Mouse (Mus musculus): ENCODE measurements around the gene Pacrg. TPM values are rescaled to one million over a fixed set of nuclear protein-coding genes. Genes with fewer than 3 reads are reported as not detected.

Gene Pacrg
- polyA plus RNA-seq, 1 experiment from 2014 or later: 9.3 TPM

DNA sequence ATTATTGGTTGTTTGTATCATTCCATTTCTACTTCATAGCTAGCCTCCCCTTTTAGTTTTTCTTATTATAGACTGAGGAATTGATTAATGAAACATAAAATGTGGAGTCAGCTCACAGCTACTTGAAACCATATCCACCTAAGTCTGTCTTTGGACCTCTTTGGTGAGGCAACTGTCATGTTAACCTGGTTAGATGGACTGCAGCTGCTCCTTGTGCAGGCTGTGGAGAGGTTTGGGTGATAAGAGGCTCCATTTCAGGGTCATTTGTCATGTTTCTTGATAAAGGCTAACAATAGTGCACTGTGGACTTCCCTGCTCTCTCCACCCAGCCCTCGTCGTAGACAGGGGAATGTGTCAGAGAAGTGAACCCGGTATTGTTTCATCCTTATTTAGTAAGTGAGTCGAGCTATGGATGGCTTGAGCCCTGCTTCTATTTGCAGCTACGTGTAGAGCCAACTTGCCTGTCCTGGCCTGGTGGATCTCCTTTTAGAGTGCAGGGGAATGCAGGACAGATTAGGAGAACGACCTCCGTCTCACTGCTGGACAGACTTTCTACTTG, 366.2 kb downstream of the Pacrg start:
- no peak overlapping the region for H3K4me3 ChIP-seq
- no peak overlapping the region for H3K9ac ChIP-seq
- no peak for ATAC-seq (ENCODE audit: low FRiP score)
- WGBS: 59% methylated on average over 7 of the region's 7 CpGs
- no peaks in the 10 kb centered on the region for H3K27me3 ChIP-seq
- H3K27ac ChIP-seq: no peak overlapping the region
- H3K4me2 ChIP-seq (replicated peaks): no peak overlapping the region
- H3K36me3 ChIP-seq: no peaks in the 10 kb centered on the region
- peaks cover 25% of the 10 kb centered on the region for H3K4me1 ChIP-seq
- H3K9me3 ChIP-seq (replicated peaks): no peaks in the 10 kb centered on the region

DNA sequence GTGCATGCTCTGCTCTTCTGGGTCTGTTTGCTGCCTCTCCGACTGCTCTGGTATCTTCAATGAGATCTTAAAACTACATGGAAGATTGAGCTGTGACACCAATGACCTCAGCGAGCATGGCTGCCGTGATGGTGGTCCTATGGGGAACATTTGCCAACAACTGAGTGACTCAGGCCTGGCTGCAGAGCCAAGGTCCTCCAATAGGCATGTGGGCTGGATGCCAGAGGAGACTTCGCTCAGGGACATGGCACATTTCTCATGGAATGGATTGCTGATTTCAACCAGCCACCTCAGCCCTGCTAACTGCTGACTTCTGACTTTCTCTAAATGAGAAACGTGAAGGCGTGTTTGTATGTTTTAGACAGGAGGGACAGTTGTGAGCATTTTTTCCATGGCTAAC, 366.9 kb downstream of the Pacrg start:
- H3K4me2 ChIP-seq (replicated peaks): no peak overlapping the region
- peaks cover 18% of the 10 kb centered on the region for H3K4me1 ChIP-seq
- no peak overlapping the region for H3K9ac ChIP-seq
- no peak overlapping the region for H3K27ac ChIP-seq
- 84% methylated on average over 6 of the region's 6 CpGs for WGBS
- no peaks in the 10 kb centered on the region for H3K9me3 ChIP-seq (replicated peaks)
- no peak overlapping the region for H3K4me3 ChIP-seq
- no peak for ATAC-seq (ENCODE audit: low FRiP score)
- H3K27me3 ChIP-seq: no peaks in the 10 kb centered on the region
- H3K36me3 ChIP-seq: no peaks in the 10 kb centered on the region

DNA sequence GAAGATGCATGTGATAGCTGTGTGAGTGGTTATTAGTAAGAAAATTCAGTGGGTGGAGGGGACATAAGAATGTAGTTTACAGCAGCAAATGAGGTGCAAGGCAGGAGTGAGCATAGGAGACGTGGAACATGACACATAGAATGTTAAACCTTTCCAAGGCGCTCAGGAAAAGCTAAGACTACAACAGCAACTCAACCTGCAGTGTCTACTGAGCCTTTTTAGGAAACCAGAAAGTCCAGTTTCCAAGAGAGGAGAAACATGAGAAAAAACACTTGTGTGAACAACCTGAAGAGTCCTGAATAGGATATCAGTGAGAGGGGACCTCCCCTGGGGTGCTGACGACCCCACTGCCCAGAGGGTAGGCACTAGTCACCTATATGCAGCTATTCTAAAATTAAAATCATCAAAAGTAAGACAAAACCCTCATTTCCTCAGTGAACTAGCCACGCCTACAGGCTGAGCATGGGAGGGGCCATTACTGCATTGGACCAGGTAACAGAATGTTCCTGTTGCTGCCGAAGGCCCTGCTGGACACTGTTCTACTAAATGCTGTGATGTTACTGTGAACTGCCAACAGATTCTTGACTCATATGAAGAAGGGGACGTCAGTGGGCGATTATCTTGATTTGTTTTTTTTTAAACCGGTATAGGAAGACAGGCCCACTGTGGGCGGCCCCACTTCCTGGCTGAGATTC, 370.1 kb downstream of the Pacrg start:
- Histone ChIP-seq H3K4me3 (no peak overlapping the region), H3K36me3 (no peaks in the 10 kb centered on the region), H3K9me3 (replicated peaks) (no peaks in the 10 kb centered on the region), H3K27ac (no peak overlapping the region), H3K9ac (no peak overlapping the region), H3K4me1 (no peaks in the 10 kb centered on the region), H3K4me2 (replicated peaks) (no peak overlapping the region), H3K27me3 (no peaks in the 10 kb centered on the region)
- ATAC-seq (ENCODE audit: low FRiP score): no peak
- whole genome bisulfite sequencing: 87% methylated on average over 9 of the region's 9 CpGs

DNA sequence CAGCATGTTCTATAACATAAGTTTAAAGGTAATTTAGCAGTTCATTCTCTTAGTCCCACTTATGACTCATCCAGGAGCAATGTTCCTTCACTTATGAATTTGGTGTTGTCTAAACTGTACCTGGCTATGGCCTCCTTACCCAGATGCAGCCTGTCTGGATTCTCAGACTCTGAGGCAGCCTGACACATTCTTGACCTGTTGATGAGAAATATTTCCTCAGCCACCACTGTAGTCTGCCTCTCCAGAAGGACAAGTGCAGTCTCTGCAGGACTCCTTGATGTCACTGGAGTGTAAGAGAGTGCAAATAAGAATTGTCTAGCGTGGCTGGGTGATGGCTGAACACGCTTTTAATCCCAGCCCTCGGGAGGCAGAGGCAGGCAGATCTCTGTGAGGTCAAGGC, 373.0 kb downstream of the Pacrg start:
- ATAC-seq (ENCODE audit: low FRiP score): no peak
- Histone ChIP-seq H3K27me3 (no peaks in the 10 kb centered on the region), H3K36me3 (no peaks in the 10 kb centered on the region), H3K9ac (no peak overlapping the region), H3K4me3 (no peak overlapping the region), H3K4me2 (replicated peaks) (no peak overlapping the region), H3K9me3 (replicated peaks) (no peaks in the 10 kb centered on the region), H3K4me1 (no peaks in the 10 kb centered on the region), H3K27ac (no peak overlapping the region)
- 90% methylated on average over 3 of the region's 3 CpGs for WGBS

DNA sequence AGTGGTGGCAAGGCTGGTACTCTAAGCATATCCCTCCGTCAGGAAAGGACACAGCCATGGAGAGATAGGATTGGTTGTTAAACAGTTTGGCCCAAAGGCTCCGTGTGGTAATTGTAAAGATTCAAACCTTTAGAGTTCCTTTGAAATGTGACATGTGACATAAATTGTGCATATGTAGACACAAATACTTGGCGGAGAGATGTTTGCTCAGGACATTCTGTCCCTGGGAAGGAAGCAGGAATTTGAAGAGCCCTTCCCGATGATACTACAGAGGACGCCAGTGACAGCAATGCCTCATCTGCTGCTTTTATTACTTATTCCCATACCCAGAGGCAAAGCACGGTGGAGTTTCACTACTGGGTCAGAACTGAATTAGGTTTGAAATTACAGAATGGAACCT, 374.6 kb downstream of the Pacrg start:
- ATAC-seq (ENCODE audit: low FRiP score): no peak
- WGBS: 83% methylated on average over 6 of the region's 6 CpGs

DNA sequence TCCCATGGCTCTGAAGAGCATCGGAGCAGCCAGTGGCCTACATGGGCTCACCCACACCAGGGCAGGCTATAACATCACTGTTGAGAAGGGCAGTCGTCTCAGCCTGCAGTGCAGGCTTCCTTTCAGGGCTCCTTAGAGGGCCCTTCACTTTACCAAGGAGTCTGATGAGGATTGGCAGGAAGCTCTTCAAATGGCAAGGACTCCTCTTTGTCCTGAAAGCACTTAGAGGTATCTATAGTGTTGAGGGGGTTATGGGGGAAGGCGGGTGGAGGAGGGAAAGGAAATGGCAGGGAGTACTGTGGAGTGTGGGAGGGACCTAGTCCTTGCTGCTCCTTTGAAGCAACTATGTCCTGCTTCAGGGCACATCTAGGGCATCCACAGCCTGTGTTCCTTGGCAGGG, 375.4 kb downstream of the Pacrg start:
- Histone ChIP-seq H3K4me2 (replicated peaks) (no peak overlapping the region), H3K9ac (no peak overlapping the region), H3K27me3 (no peaks in the 10 kb centered on the region), H3K36me3 (no peaks in the 10 kb centered on the region), H3K27ac (no peak overlapping the region), H3K4me3 (no peak overlapping the region), H3K4me1 (no peaks in the 10 kb centered on the region), H3K9me3 (replicated peaks) (no peaks in the 10 kb centered on the region)
- ATAC-seq (ENCODE audit: low FRiP score): no peak
- WGBS: 80% methylated on average over 3 of the region's 3 CpGs

More for the DNA sequence above, 374.6 kb downstream of the Pacrg start:
- H3K36me3 ChIP-seq: no peaks in the 10 kb centered on the region
- H3K9ac ChIP-seq: no peak overlapping the region
- H3K27me3 ChIP-seq: no peaks in the 10 kb centered on the region
- no peak overlapping the region for H3K4me2 ChIP-seq (replicated peaks)
- no peak overlapping the region for H3K27ac ChIP-seq
- H3K4me1 ChIP-seq: no peaks in the 10 kb centered on the region
- H3K4me3 ChIP-seq: no peak overlapping the region
- H3K9me3 ChIP-seq (replicated peaks): no peaks in the 10 kb centered on the region

DNA sequence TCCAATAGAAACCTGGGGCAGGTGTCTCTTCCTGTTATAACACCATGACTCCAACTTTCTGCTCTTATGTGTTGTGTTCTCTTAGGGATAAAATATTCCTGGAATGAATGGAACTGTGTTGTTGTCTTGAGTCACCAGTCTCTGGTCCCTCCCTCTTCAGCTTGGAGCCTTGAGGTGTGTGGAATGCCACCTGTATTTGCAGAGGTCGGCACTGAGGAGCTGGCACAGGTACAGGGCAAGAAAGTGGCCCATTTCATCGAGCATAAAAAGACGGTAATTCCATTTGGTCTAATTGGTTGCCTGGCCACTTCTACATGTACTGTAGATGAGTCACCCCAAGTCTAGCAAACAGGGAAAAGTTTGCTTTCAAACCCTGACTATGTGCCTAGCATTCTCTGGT, 376.5 kb downstream of the Pacrg start:
- Histone ChIP-seq H3K4me1 (no peaks in the 10 kb centered on the region), H3K36me3 (no peaks in the 10 kb centered on the region), H3K4me2 (replicated peaks) (no peak overlapping the region), H3K27ac (no peak overlapping the region), H3K9me3 (replicated peaks) (no peaks in the 10 kb centered on the region), H3K27me3 (no peaks in the 10 kb centered on the region), H3K4me3 (no peak overlapping the region), H3K9ac (no peak overlapping the region)
- 86% methylated on average over 3 of the region's 3 CpGs for WGBS
- ATAC-seq (ENCODE audit: low FRiP score): no peak

DNA sequence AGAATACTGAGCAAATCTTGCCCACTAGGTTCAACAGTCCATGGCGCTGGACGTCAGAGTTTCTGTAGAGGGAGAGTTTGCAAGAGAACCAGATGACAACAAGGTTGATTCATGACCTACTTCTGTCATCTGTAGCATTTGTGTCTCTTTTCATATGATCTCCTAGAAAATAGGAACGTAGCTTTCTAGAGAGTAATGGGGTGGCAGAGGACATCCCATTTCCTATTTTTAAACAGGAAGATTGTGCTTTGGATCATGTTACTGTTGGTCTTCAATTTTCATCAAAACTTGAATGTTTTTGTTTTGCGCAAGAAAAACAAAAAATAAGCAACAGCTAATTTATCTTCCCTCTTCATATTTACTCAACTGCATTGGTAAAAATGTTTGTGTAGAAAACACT, 379.2 kb downstream of the Pacrg start:
- Histone ChIP-seq H3K36me3 (no peaks in the 10 kb centered on the region), H3K9me3 (replicated peaks) (no peaks in the 10 kb centered on the region), H3K27ac (no peak overlapping the region), H3K4me3 (no peak overlapping the region), H3K9ac (no peak overlapping the region), H3K4me2 (replicated peaks) (no peak overlapping the region), H3K4me1 (no peaks in the 10 kb centered on the region), H3K27me3 (no peaks in the 10 kb centered on the region)
- no peak for ATAC-seq (ENCODE audit: low FRiP score)
- 93% methylated on average over 4 of the region's 4 CpGs for WGBS

DNA sequence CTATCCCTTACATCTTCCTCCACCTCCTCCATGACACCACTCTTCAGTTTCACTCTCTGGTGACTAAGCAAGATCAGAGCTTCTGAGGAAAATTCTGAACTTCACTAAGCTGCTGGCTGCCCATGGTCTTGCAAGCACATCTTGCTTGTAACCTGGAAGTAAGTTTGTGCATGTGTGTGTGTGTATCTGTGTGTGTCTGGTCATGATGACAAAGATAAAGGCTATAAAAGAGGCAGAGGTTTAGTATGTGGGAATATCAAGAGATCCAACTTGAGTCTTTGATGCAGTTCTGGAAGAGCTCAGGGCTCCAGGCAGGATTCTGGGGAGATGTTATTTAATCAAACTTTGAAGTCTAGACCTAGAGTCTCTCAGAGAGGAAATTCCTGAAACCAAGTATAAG, 381.4 kb downstream of the Pacrg start:
- no peak overlapping the region for H3K4me2 ChIP-seq (replicated peaks)

DNA sequence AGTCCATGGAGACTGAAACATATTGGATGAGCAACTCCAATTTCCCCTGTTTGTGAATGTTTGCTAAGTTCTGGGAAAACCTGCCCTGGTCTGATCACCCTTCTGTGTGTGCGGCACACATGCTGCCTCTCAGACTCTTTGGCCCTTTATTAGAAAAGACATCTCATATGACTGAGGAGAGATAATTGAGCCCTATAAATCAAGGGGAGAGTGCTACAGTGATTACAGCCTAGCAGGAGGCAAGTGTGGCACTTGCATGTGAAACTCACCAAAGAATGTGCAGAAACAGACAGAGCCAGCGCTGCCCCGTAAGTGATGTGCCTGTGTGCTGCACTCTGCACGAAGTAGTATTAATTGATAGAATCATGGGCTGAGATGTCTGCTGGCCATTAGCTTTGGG, 383.7 kb downstream of the Pacrg start:
- Histone ChIP-seq H3K4me1 (peaks cover 10% of the 10 kb centered on the region), H3K9me3 (replicated peaks) (no peaks in the 10 kb centered on the region), H3K27ac (no peak overlapping the region), H3K4me2 (replicated peaks) (no peak overlapping the region), H3K9ac (no peak overlapping the region), H3K27me3 (no peaks in the 10 kb centered on the region), H3K4me3 (no peak overlapping the region), H3K36me3 (no peaks in the 10 kb centered on the region)
- WGBS: 72% methylated on average over 4 of the region's 4 CpGs
- no peak for ATAC-seq (ENCODE audit: low FRiP score)

More for the DNA sequence above, 381.4 kb downstream of the Pacrg start:
- Histone ChIP-seq H3K9ac (no peak overlapping the region), H3K36me3 (no peaks in the 10 kb centered on the region), H3K4me3 (no peak overlapping the region), H3K4me1 (no peaks in the 10 kb centered on the region), H3K27me3 (no peaks in the 10 kb centered on the region), H3K27ac (no peak overlapping the region), H3K9me3 (replicated peaks) (no peaks in the 10 kb centered on the region)
- no peak for ATAC-seq (ENCODE audit: low FRiP score)

DNA sequence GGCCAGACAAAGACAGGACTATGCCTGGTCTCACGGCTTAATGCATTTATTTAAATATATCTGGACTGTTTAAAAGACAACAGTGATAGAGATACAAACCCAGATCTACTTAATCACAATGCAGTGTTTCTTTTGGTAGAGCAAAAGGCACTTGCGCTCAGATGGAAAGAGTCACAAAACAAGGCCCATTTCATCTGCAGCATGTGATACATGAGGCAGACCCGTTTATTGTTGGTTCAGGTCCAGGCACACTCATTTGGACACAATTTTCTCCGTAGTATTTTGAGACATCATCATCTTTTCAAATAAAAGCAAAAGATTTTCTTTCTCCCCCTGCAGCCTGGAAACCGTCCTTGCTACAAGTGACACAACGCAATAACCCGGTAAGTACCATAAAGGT, 384.1 kb downstream of the Pacrg start:
- WGBS: 85% methylated on average over 7 of the region's 7 CpGs
- no peak for ATAC-seq (ENCODE audit: low FRiP score)

DNA sequence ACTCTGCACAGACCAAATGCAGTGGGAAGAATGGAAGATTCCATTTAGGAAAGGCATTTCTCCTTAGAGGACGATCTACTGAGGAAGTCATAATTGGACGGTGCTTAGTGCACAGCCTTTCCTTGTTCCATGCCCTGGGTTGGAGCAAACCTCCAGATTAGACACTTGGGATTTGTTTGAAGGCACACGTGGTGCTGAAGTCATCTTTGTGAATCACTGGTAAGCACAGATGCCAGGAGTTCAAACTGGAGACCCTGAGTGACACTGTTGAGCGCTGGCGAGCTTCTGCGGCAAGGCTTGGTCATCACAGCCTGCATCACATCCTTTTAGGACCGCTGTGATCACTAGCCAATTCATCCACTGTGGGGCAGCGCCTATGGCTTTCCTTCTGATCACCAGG, 385.7 kb downstream of the Pacrg start:
- Histone ChIP-seq H3K36me3 (no peaks in the 10 kb centered on the region), H3K4me1 (peaks cover 29% of the 10 kb centered on the region), H3K9me3 (replicated peaks) (no peaks in the 10 kb centered on the region), H3K9ac (no peak overlapping the region), H3K4me3 (no peak overlapping the region), H3K4me2 (replicated peaks) (no peak overlapping the region), H3K27me3 (no peaks in the 10 kb centered on the region), H3K27ac (no peak overlapping the region)
- ATAC-seq (ENCODE audit: low FRiP score): no peak
- 90% methylated on average over 8 of the region's 8 CpGs for WGBS

More for the DNA sequence above, 384.1 kb downstream of the Pacrg start:
- H3K4me2 ChIP-seq (replicated peaks): no peak overlapping the region
- no peaks in the 10 kb centered on the region for H3K36me3 ChIP-seq
- H3K4me3 ChIP-seq: no peak overlapping the region
- peaks cover 14% of the 10 kb centered on the region for H3K4me1 ChIP-seq
- no peaks in the 10 kb centered on the region for H3K27me3 ChIP-seq
- no peaks in the 10 kb centered on the region for H3K9me3 ChIP-seq (replicated peaks)
- H3K9ac ChIP-seq: no peak overlapping the region
- no peak overlapping the region for H3K27ac ChIP-seq

DNA sequence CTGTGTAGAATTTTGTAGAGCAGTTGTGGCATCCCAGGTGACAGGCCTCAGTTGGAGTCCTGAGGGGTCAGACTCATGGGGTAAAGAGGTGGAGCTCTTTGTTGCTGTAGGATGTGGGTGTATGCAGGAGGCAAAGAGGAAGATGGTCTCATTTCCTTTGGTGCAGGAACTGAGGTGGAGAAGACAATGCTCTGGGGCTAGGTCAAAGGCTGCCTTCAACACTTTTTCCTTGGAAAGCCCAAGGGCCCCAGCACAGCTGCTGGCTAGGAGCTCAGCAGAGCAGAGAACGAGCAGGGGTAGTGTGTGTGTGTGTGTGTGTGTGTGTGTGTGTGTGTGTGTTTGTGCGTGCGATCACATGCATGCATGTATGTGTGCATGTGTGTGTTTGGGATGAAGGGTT, 387.3 kb downstream of the Pacrg start:
- no peak for ATAC-seq (ENCODE audit: low FRiP score)
- 78% methylated on average over 3 of the region's 3 CpGs for WGBS

More for the DNA sequence above, 387.3 kb downstream of the Pacrg start:
- Histone ChIP-seq H3K27ac (no peak overlapping the region), H3K4me2 (replicated peaks) (no peak overlapping the region), H3K36me3 (no peaks in the 10 kb centered on the region), H3K27me3 (no peaks in the 10 kb centered on the region), H3K4me3 (no peak overlapping the region), H3K9me3 (replicated peaks) (no peaks in the 10 kb centered on the region), H3K9ac (no peak overlapping the region), H3K4me1 (peaks cover 34% of the 10 kb centered on the region)

All from hindbrain, embryonic 12.5 days (tissue).